Mouse (Mus musculus): ENCODE data around the gene Dhdds.
"Not testable (repeated sequence)": the region's sequence is repeated elsewhere in the genome, so short reads cannot be mapped to it uniquely, and the experiment has no call there.

Dhdds gene

GRCm38 (mm10) chr4:134002903-134003302, 2.2 kb upstream of the Dhdds start:
- DNase-seq, result no peak

GRCm38 (mm10) chr4:134002246-134002645, 1.5 kb upstream of the Dhdds start:
- DNase-seq, result no peak

- no peak for DNase-seq
Observed at GRCm38 (mm10) chr4:134001710-134002109, 992 bp upstream of the Dhdds start.

- DNase-seq, result no peak
Observed at GRCm38 (mm10) chr4:133994697-133995096, 6.0 kb downstream of the Dhdds start.

- no peak for DNase-seq
Observed at GRCm38 (mm10) chr4:133991087-133991660, 9.5 kb downstream of the Dhdds start.

- DNase-seq, result no peak
Observed at GRCm38 (mm10) chr4:133990035-133990434, 10.7 kb downstream of the Dhdds start.

GRCm38 (mm10) chr4:133988289-133988688, 12.4 kb downstream of the Dhdds start:
- not testable (repeated sequence) for DNase-seq

GRCm38 (mm10) chr4:133982936-133983335, 17.8 kb downstream of the Dhdds start:
- no peak for DNase-seq

GRCm38 (mm10) chr4:133980496-133980895, 20.2 kb downstream of the Dhdds start:
- no peak for DNase-seq

GRCm38 (mm10) chr4:133978021-133978711, 22.6 kb downstream of the Dhdds start:
- no peak for DNase-seq

GRCm38 (mm10) chr4:133971741-133972140, 29.0 kb downstream of the Dhdds start:
- DNase-seq, result no peak

GRCm38 (mm10) chr4:133970876-133971275, 29.8 kb downstream of the Dhdds start:
- DNase-seq, result no peak

GRCm38 (mm10) chr4:133970196-133970595, 30.5 kb downstream of the Dhdds start:
- no peak for DNase-seq

- DNase-seq, result no peak
Observed at GRCm38 (mm10) chr4:133969114-133969770, 31.5 kb downstream of the Dhdds start.

GRCm38 (mm10) chr4:133968150-133968921, 32.4 kb downstream of the Dhdds start, which contains the start of gene Hmgn2:
Hmgn2 (minus strand) TSS chr4:133968650.
- DNase-seq, result peak; percentile 69

- peak; percentile 97 for DNase-seq
Observed at GRCm38 (mm10) chr4:133967866-133968149, 32.9 kb downstream of the Dhdds start.

- peak; percentile 99 for DNase-seq
Observed at GRCm38 (mm10) chr4:133967138-133967865, 33.4 kb downstream of the Dhdds start.

- DNase-seq, result no peak
Observed at GRCm38 (mm10) chr4:133966271-133966940, 34.3 kb downstream of the Dhdds start.

GRCm38 (mm10) chr4:133962566-133962965, 38.2 kb downstream of the Dhdds start:
- DNase-seq, result no peak

- DNase-seq, result no peak
Observed at GRCm38 (mm10) chr4:133958884-133959283, 41.8 kb downstream of the Dhdds start.

GRCm38 (mm10) chr4:133956358-133956757, 44.4 kb downstream of the Dhdds start:
- no peak for DNase-seq

GRCm38 (mm10) chr4:133946736-133947135, 54.0 kb downstream of the Dhdds start:
- DNase-seq, result no peak

All from kidney, postnatal 10 days (tissue).